Mouse (Mus musculus): ENCODE data around the gene Prkag2.

DNA sequence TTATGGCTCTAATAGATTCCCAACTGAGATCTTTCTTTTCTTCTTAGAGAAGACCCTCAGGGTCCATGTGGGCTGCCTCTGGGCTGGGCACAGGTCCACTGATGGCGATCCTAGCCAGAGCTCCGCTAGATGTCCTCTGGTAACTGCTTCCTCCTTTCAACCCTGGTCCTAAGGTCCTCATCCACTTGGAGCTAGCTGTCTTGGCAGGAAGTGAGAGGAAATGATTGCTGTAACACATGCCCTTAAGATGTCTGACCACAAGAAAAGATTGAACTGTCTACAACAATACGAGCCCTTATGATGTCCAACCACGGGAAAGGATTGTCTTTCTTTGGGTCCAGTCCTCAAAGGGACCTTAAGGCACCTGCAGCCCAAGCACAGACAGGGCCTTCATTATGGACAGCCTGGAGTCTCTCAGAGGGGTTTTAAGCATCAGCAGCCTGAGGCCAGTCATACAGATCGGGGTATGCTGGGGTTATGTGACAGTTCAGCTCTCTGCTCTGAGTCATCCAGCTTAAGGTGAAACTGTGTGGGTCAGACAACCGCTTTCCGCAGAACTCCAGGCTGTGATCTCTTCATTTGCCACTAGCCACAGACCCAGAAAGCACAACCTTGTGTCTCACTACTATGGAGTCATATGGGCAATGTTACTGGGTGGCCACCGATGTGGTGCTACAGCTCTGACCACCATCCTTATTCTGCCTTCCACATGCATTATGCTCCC lies 129.7 kb downstream of the Prkag2 start:
- TF ChIP-seq CTCF (IDR thresholded peaks at IDR 0.05; ENCODE audit: extremely low read depth, insufficient read depth, low read length) (no peak), POLR2A (IDR thresholded peaks at IDR 0.05; ENCODE audit: extremely low read depth, insufficient read depth, low read length) (no peak)

All from cortical plate, adult 2 months (tissue).